Mouse (Mus musculus) ovary, postnatal 14 days (tissue): ENCODE data around the gene Arhgap32.

Experiments
- DNase-seq: peaks from one replicate; pipeline ENCODE4 v3.0.0; 2022; ENCODE audit warnings: low spot score

Arhgap32 gene

GRCm38 (mm10) chr9:32257365-32257764 is 141.4 kb downstream of the Arhgap32 start:
- DNase-seq: no peak

GRCm38 (mm10) chr9:32257882-32258281 is 141.9 kb downstream of the Arhgap32 start:
- DNase-seq: no peak

- peak; percentile 63 for DNase-seq
Measured at GRCm38 (mm10) chr9:32271896-32272444, 156.0 kb downstream of the Arhgap32 start.

GRCm38 (mm10) chr9:32278052-32278451 is 162.1 kb downstream of the Arhgap32 start:
- DNase-seq: no peak

GRCm38 (mm10) chr9:32279789-32280188 is 163.9 kb downstream of the Arhgap32 start:
- no peak for DNase-seq

GRCm38 (mm10) chr9:32280456-32280855 is 164.5 kb downstream of the Arhgap32 start:
- DNase-seq: no peak

GRCm38 (mm10) chr9:32283591-32283990 is 167.7 kb downstream of the Arhgap32 start:
- DNase-seq: no peak

GRCm38 (mm10) chr9:32291618-32292017 is 175.7 kb downstream of the Arhgap32 start:
- no peak for DNase-seq

- no peak for DNase-seq
Measured at GRCm38 (mm10) chr9:32292686-32293085, 176.8 kb downstream of the Arhgap32 start.

GRCm38 (mm10) chr9:32295061-32295800 is 179.3 kb downstream of the Arhgap32 start:
- DNase-seq: no peak

GRCm38 (mm10) chr9:32302501-32303150 is 186.7 kb downstream of the Arhgap32 start:
- DNase-seq: no peak

GRCm38 (mm10) chr9:32311786-32312185 is 195.8 kb downstream of the Arhgap32 start:
- DNase-seq: no peak

- no peak for DNase-seq
Measured at GRCm38 (mm10) chr9:32312208-32312607, 196.3 kb downstream of the Arhgap32 start.

GRCm38 (mm10) chr9:32314071-32314470 is 198.1 kb downstream of the Arhgap32 start:
- no peak for DNase-seq

- no peak for DNase-seq
Measured at GRCm38 (mm10) chr9:32315999-32316398, 200.1 kb downstream of the Arhgap32 start.
